Mouse (Mus musculus): ENCODE measurements around the gene Fbf1. TPM values are rescaled to one million over a fixed set of nuclear protein-coding genes. Genes with fewer than 3 reads are reported as not detected.
"Not testable (repeated sequence)": the region's sequence is repeated elsewhere in the genome, so short reads cannot be mapped to it uniquely, and the experiment has no call there.

The Fbf1 gene
- polyA plus RNA-seq, 1 experiment from 2014 or later = 6.1 TPM

- peaks cover 53% of the 10 kb centered on the region for H3K4me1 ChIP-seq (replicated peaks)
- no peak overlapping the region for H3K4me2 ChIP-seq
- peak overlapping the region; percentile 42; the same call in 1 of the 2 replicates for H3K27ac ChIP-seq (replicated peaks)
- no peaks in the 10 kb centered on the region for H3K9me3 ChIP-seq (replicated peaks)
- H3K27me3 ChIP-seq = no peaks in the 10 kb centered on the region; the same call in 1 of the 2 replicates
- no peak for ATAC-seq (ENCODE audit: insufficient read depth)
- H3K9ac ChIP-seq = no peak overlapping the region
- WGBS (ENCODE audit: insufficient replicate concordance) = 59% methylated on average over 14 of the region's 14 CpGs
- no peaks in the 10 kb centered on the region for H3K36me3 ChIP-seq (replicated peaks)
- H3K4me3 ChIP-seq (replicated peaks) = no peak overlapping the region
Measured at GRCm38 (mm10) chr11:116098711-116099460, 69.1 kb downstream of the Fbf1 start.

- H3K27ac ChIP-seq (replicated peaks) = no peak overlapping the region
- no peak for ATAC-seq (ENCODE audit: insufficient read depth)
- H3K36me3 ChIP-seq (replicated peaks) = no peaks in the 10 kb centered on the region
- peaks cover 41% of the 10 kb centered on the region for H3K4me1 ChIP-seq (replicated peaks)
- no peak overlapping the region for H3K4me2 ChIP-seq
- H3K4me3 ChIP-seq (replicated peaks) = no peak overlapping the region
- 75% methylated on average over 5 of the region's 5 CpGs for WGBS (ENCODE audit: insufficient replicate concordance)
- no peak overlapping the region for H3K9ac ChIP-seq
- no peaks in the 10 kb centered on the region for H3K9me3 ChIP-seq (replicated peaks)
- H3K27me3 ChIP-seq = no peaks in the 10 kb centered on the region; the same call in 1 of the 2 replicates
Measured at GRCm38 (mm10) chr11:116096213-116097108, 71.5 kb downstream of the Fbf1 start.

GRCm38 (mm10) chr11:116095573-116095972 is 72.4 kb downstream of the Fbf1 start:
- H3K9ac ChIP-seq = no peak overlapping the region
- peaks cover 36% of the 10 kb centered on the region for H3K4me1 ChIP-seq (replicated peaks)
- 8% methylated on average over 3 of the region's 3 CpGs for WGBS (ENCODE audit: insufficient replicate concordance)
- no peak overlapping the region for H3K4me2 ChIP-seq
- no peaks in the 10 kb centered on the region for H3K36me3 ChIP-seq (replicated peaks)
- no peaks in the 10 kb centered on the region for H3K27me3 ChIP-seq
- 0 out of 2 replicates have a peak overlapping the region, but pooled peaks have one; percentile 20 for H3K27ac ChIP-seq (replicated peaks)
- H3K9me3 ChIP-seq (replicated peaks) = no peaks in the 10 kb centered on the region
- H3K4me3 ChIP-seq (replicated peaks) = no peak overlapping the region
- ATAC-seq (ENCODE audit: insufficient read depth) = no peak

- H3K27me3 ChIP-seq = no peaks in the 10 kb centered on the region
- peak overlapping the region; percentile 68 for H3K27ac ChIP-seq (replicated peaks)
- H3K36me3 ChIP-seq (replicated peaks) = no peaks in the 10 kb centered on the region
- no peaks in the 10 kb centered on the region for H3K9me3 ChIP-seq (replicated peaks)
- 0 out of 2 replicates have a peak overlapping the region, but pooled peaks have one; percentile 26 for H3K9ac ChIP-seq
- no peak for ATAC-seq (ENCODE audit: insufficient read depth)
- WGBS (ENCODE audit: insufficient replicate concordance) = 11% methylated on average over 16 of the region's 16 CpGs
- peaks cover 21% of the 10 kb centered on the region for H3K4me1 ChIP-seq (replicated peaks)
- H3K4me3 ChIP-seq (replicated peaks) = no peak overlapping the region
- H3K4me2 ChIP-seq = peak overlapping the region; percentile 56
Measured at GRCm38 (mm10) chr11:116093771-116094565, 74.0 kb downstream of the Fbf1 start.

GRCm38 (mm10) chr11:116092959-116093358 is 75.0 kb downstream of the Fbf1 start:
- 68% methylated on average over 6 of the region's 6 CpGs for WGBS (ENCODE audit: insufficient replicate concordance)
- H3K4me3 ChIP-seq (replicated peaks); H3K27ac ChIP-seq (replicated peaks); H3K4me2 ChIP-seq; H3K9ac ChIP-seq; H3K27me3 ChIP-seq; H3K9me3 ChIP-seq (replicated peaks); ATAC-seq (ENCODE audit: insufficient read depth); H3K36me3 ChIP-seq (replicated peaks): not testable (repeated sequence)
- H3K4me1 ChIP-seq (replicated peaks) = peaks cover 22% of the 10 kb centered on the region

Other genes with a start within 250 kb of the Fbf1 start
- gene Sap30bp, start 234.9 kb downstream of the Fbf1 start, polyA plus RNA-seq (2015; fragmentation: Nextera tagmentation; extraction: Ambion mirVana) = 13.0 and 15.0 TPM in 2 replicates
- gene Recql5, start 234.7 kb downstream of the Fbf1 start, polyA plus RNA-seq (2015; fragmentation: Nextera tagmentation; extraction: Ambion mirVana) = 8.1 and 10.9 TPM in 2 replicates
- 0.18 and 0.31 TPM in 2 replicates for gene Itgb4, start 193.5 kb downstream of the Fbf1 start, polyA plus RNA-seq (2015; fragmentation: Nextera tagmentation; extraction: Ambion mirVana)
- 168 and 190 TPM in 2 replicates for gene Galk1, start 155.4 kb downstream of the Fbf1 start, polyA plus RNA-seq (2015; fragmentation: Nextera tagmentation; extraction: Ambion mirVana)
- gene H3f3b, start 140.2 kb downstream of the Fbf1 start, polyA plus RNA-seq (2015; fragmentation: Nextera tagmentation; extraction: Ambion mirVana) = 540 and 595 TPM in 2 replicates
- gene Unk, start 137.8 kb downstream of the Fbf1 start, polyA plus RNA-seq (2015; fragmentation: Nextera tagmentation; extraction: Ambion mirVana) = 10.1 and 11.6 TPM in 2 replicates
- gene Unc13d, start 90.2 kb downstream of the Fbf1 start, polyA plus RNA-seq (2015; fragmentation: Nextera tagmentation; extraction: Ambion mirVana) = 21.4 and 23.3 TPM in 2 replicates
- 83.9 and 93.0 TPM in 2 replicates for gene Wbp2, start 81.2 kb downstream of the Fbf1 start, polyA plus RNA-seq (2015; fragmentation: Nextera tagmentation; extraction: Ambion mirVana)
- gene Trim47, start 41.0 kb downstream of the Fbf1 start, polyA plus RNA-seq (2015; fragmentation: Nextera tagmentation; extraction: Ambion mirVana) = 5.4 and 7.6 TPM in 2 replicates
- 1.2 and 1.5 TPM in 2 replicates for gene Trim65, start 37.0 kb downstream of the Fbf1 start, polyA plus RNA-seq (2015; fragmentation: Nextera tagmentation; extraction: Ambion mirVana)
- 48.8 and 51.1 TPM in 2 replicates for gene Mrpl38, start 29.3 kb downstream of the Fbf1 start, polyA plus RNA-seq (2015; fragmentation: Nextera tagmentation; extraction: Ambion mirVana)
- 27.5 and 33.1 TPM in 2 replicates for gene Ten1, start 30.7 kb upstream of the Fbf1 start, polyA plus RNA-seq (2015; fragmentation: Nextera tagmentation; extraction: Ambion mirVana)
- 32.5 and 41.8 TPM in 2 replicates for gene Acox1, start 30.9 kb upstream of the Fbf1 start, polyA plus RNA-seq (2015; fragmentation: Nextera tagmentation; extraction: Ambion mirVana)
- 0.08 and 0.12 TPM in 2 replicates for gene Evpl, start 69.9 kb upstream of the Fbf1 start, polyA plus RNA-seq (2015; fragmentation: Nextera tagmentation; extraction: Ambion mirVana)
- gene Srp68, start 106.1 kb upstream of the Fbf1 start, polyA plus RNA-seq (2015; fragmentation: Nextera tagmentation; extraction: Ambion mirVana) = 37.2 and 40.2 TPM in 2 replicates
- not detected in 2 replicates for gene Galr2, start 112.8 kb upstream of the Fbf1 start, polyA plus RNA-seq (2015; fragmentation: Nextera tagmentation; extraction: Ambion mirVana)
- gene Exoc7, start 139.1 kb upstream of the Fbf1 start, polyA plus RNA-seq (2015; fragmentation: Nextera tagmentation; extraction: Ambion mirVana) = 19.1 and 20.1 TPM in 2 replicates
- 0.78 and 1.1 TPM in 2 replicates for gene Foxj1, start 167.2 kb upstream of the Fbf1 start, polyA plus RNA-seq (2015; fragmentation: Nextera tagmentation; extraction: Ambion mirVana)
- gene Rnf157, start 244.9 kb upstream of the Fbf1 start, polyA plus RNA-seq (2015; fragmentation: Nextera tagmentation; extraction: Ambion mirVana) = 1.0 and 1.4 TPM in 2 replicates

Data from liver, embryonic 15.5 days (tissue).